Comparison of ENCODE assay signal across 1 mouse cellular context in genomic region chr2:35208931-35209665, GRCm38 (mm10).
TF ChIP-seq lines count a peak whose summit lies in the region.

No protein-coding gene starts in this region.

TF ChIP-seq in MEL, 35 proteins besides CTCF, POLR2A, EP300 and RAD21 (continued from another document):
- TF ChIP-seq BHLHE40 (IDR thresholded peaks at IDR 0.05; ENCODE audit: borderline replicate concordance, low read depth, low read length) (no peak), MAX (IDR thresholded peaks at IDR 0.05; ENCODE audit: low read length) (peak; percentile 15; the same call in 1 of the 2 replicates), MAFK (IDR thresholded peaks at IDR 0.05; ENCODE audit: borderline replicate concordance, low read depth, low read length) (no peak), JUND (IDR thresholded peaks at IDR 0.05; ENCODE audit: low read depth, low read length) (peak; percentile 16; the same call in 1 of the 2 replicates), MYC (IDR thresholded peaks at IDR 0.05; ENCODE audit: low read depth, low read length) (peak; percentile 36; the same call in 1 of the 2 replicates), ZNF384 (IDR thresholded peaks at IDR 0.05; ENCODE audit: low read depth, low read length) (no peak), ELF1 (IDR thresholded peaks at IDR 0.05; ENCODE audit: low read depth, low read length) (no peak), NELFE (IDR thresholded peaks at IDR 0.05; ENCODE audit: low read depth, low read length) (peak; percentile 36; the same call in 1 of the 2 replicates)
